Mouse (Mus musculus) lung, postnatal 0 days (tissue): ENCODE results near the gene Cdk2ap2.

Experiments used
- CTCF ChIP-seq: IDR thresholded peaks from 2 replicates; pipeline ENCODE4 v1.5.1; 2016; ENCODE audit warnings: antibody characterized with exemption, mild to moderate bottlenecking
- EP300 ChIP-seq: IDR thresholded peaks from 2 replicates; pipeline ENCODE4 v1.6.1; 2016; ENCODE audit warnings: antibody characterized with exemption, mild to moderate bottlenecking, control low read depth

GRCm38 (mm10) chr19:4086156-4086555 lies 10.8 kb upstream of the Cdk2ap2 start:
- no peak for TF ChIP-seq CTCF
- no peak for TF ChIP-seq EP300
